Mouse (Mus musculus): ENCODE data around the gene Tmem150a.
A peak's percentile ranks its signal among the peaks of the same experiment; 100 is the strongest.

Tmem150a gene

GRCm38 (mm10) chr6:72355066-72355911 lies at the start of gene Tmem150a:
TSS of gene Tmem150a (plus strand) at chr6:72355447.
- peak; percentile 88 to 92 for DNase-seq

GRCm38 (mm10) chr6:72312198-72312597 lies 43.0 kb upstream of the Tmem150a start:
- DNase-seq: no peak

- DNase-seq: no peak
These were observed 42.0 kb upstream of the Tmem150a start for GRCm38 (mm10) chr6:72313124-72313867.

- peak in 1 of 2 experiments; percentile 23 for DNase-seq
These were observed 39.9 kb upstream of the Tmem150a start for GRCm38 (mm10) chr6:72315384-72315783.

- DNase-seq: peak; percentile 66 to 70
These were observed 39.2 kb upstream of the Tmem150a start for GRCm38 (mm10) chr6:72316044-72316443.

GRCm38 (mm10) chr6:72318440-72318839 lies 36.8 kb upstream of the Tmem150a start:
- no peak for DNase-seq

- DNase-seq: peak in 1 of 2 experiments; percentile 36
These were observed 36.2 kb upstream of the Tmem150a start for GRCm38 (mm10) chr6:72319019-72319418.

- DNase-seq: no peak
These were observed 32.3 kb upstream of the Tmem150a start for GRCm38 (mm10) chr6:72322936-72323335.

GRCm38 (mm10) chr6:72323786-72324508 lies 31.3 kb upstream of the Tmem150a start:
- no peak for DNase-seq

- DNase-seq: peak; percentile 73
These were observed 29.0 kb upstream of the Tmem150a start for GRCm38 (mm10) chr6:72326274-72326673.

GRCm38 (mm10) chr6:72329019-72329418 lies 26.2 kb upstream of the Tmem150a start:
- no peak for DNase-seq

GRCm38 (mm10) chr6:72330133-72330532 lies 25.1 kb upstream of the Tmem150a start:
- no peak for DNase-seq

- DNase-seq: no peak
These were observed 22.1 kb upstream of the Tmem150a start for GRCm38 (mm10) chr6:72333111-72333510.

GRCm38 (mm10) chr6:72340481-72340880 lies 14.8 kb upstream of the Tmem150a start:
- no peak for DNase-seq

GRCm38 (mm10) chr6:72344396-72345073 lies 10.7 kb upstream of the Tmem150a start:
- no peak for DNase-seq

GRCm38 (mm10) chr6:72345074-72345567 lies 10.1 kb upstream of the Tmem150a start, which contains the start of gene Usp39:
TSS of gene Usp39 (minus strand) at chr6:72345184.
- DNase-seq: peak; percentile 94 to 95

GRCm38 (mm10) chr6:72345633-72346032 lies 9.6 kb upstream of the Tmem150a start:
- DNase-seq: no peak

- no peak for DNase-seq
These were observed 9.0 kb upstream of the Tmem150a start for GRCm38 (mm10) chr6:72346261-72346660.

- peak; percentile 79 to 80 for DNase-seq
These were observed 7.9 kb upstream of the Tmem150a start, which contains the start of gene 0610030E20Rik for GRCm38 (mm10) chr6:72347166-72347941. TSS of gene 0610030E20Rik (plus strand) at chr6:72347317.

- DNase-seq: no peak
These were observed 6.8 kb upstream of the Tmem150a start for GRCm38 (mm10) chr6:72348411-72348810.

- DNase-seq: no peak
These were observed 5.0 kb upstream of the Tmem150a start for GRCm38 (mm10) chr6:72350214-72350613.

Data from lung, adult 18-20 months (tissue).